Mouse (Mus musculus): ENCODE measurements around the gene Spo11.

- no peak for TF ChIP-seq EP300 (IDR thresholded peaks at IDR 0.05; ENCODE audit: low read depth)
- TF ChIP-seq CTCF (IDR thresholded peaks at IDR 0.05; ENCODE audit: low read depth), result no peak
These were observed 45.9 kb downstream of the Spo11 start for GRCm38 (mm10) chr2:173023371-173023851.
